Comparison of ENCODE assay signal across 8 mouse cellular contexts in the genomic region with DNA sequence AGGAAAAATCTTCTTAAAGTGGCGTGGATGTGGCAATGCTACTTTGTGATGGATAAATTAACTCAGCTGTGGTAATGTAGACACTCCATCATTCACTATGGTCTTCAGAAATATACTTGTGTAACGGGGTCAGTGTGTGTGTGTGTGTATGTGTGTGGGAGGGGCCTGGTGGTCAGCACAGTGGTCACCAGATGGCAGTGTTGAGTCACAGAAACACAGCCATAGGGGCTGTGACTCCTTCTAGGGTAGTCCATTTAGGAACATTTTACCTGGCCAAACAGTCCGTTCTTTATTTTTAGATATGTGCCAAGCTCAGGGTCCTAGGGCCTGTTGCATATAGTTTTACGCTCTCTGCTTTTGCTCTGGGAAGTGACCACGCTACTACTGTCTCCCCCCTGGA.
A peak's percentile ranks its signal among the peaks of the same experiment; 100 is the strongest.
DNase-seq lines count a peak whose midpoint lies in the region; ATAC-seq and TF ChIP-seq lines count a peak whose summit lies in the region.

No protein-coding gene starts in this region.

- DNase-seq in gastrocnemius, adult 2 months = peak; percentile 42
- no peak for DNase-seq in gastrocnemius, postnatal 36 days
- peak; percentile 64 for DNase-seq in midbrain, embryonic 14.5 days
- DNase-seq in brain, adult 2 months (ENCODE audit: low read depth, low spot score) = peak; percentile 41
- peak; percentile 59 for DNase-seq in intestine, embryonic 14.5 days (ENCODE audit: low spot score)
- peak; percentile 43 for DNase-seq in right cerebral cortex, postnatal 4 days
- DNase-seq in cerebellum, adult 18-20 months = no peak

- H3K36me3 ChIP-seq in midbrain, embryonic 14.5 days (ENCODE audit: control insufficient read depth, insufficient read depth, low read length) = no peaks in the 10 kb centered on the region
- no peaks in the 10 kb centered on the region for H3K36me3 ChIP-seq in midbrain, embryonic 16.5 days (ENCODE audit: control insufficient read depth, insufficient read depth, low read length)
- no peaks in the 10 kb centered on the region for H3K36me3 ChIP-seq in intestine, embryonic 14.5 days (ENCODE audit: control insufficient read depth, insufficient read depth, low read length)

- TF ChIP-seq CTCF in gastrocnemius, adult 2 months (IDR thresholded peaks at IDR 0.05) = peak; percentile 58

- no peak for ATAC-seq in midbrain, embryonic 14.5 days (ENCODE audit: low FRiP score, low TSS enrichment)
- ATAC-seq in midbrain, embryonic 16.5 days = no peak
- ATAC-seq in intestine, embryonic 14.5 days (replicated peaks; ENCODE audit: low FRiP score, low TSS enrichment, low read depth) = no peak

- no peaks in the 10 kb centered on the region for H3K27me3 ChIP-seq in midbrain, embryonic 14.5 days (ENCODE audit: control insufficient read depth, insufficient read depth, low read length)
- H3K27me3 ChIP-seq in midbrain, embryonic 16.5 days (ENCODE audit: control insufficient read depth, insufficient read depth, low read depth, low read length) = no peaks in the 10 kb centered on the region
- H3K27me3 ChIP-seq in intestine, embryonic 14.5 days (replicated peaks; ENCODE audit: control insufficient read depth, insufficient read depth, low read length) = no peaks in the 10 kb centered on the region

- intact Hi-C loops in gastrocnemius, adult 2 months (cut with DNase I) = no loop called here
- intact Hi-C loops in gastrocnemius, postnatal 36 days (cut with DNase I) = no loop called here

- 77% methylated on average over 5 of the region's 5 CpGs for WGBS in midbrain, embryonic 14.5 days
- WGBS in midbrain, embryonic 16.5 days = 72% methylated on average over 5 of the region's 5 CpGs
- 74% methylated on average over 5 of the region's 5 CpGs for WGBS in intestine, embryonic 14.5 days

- no peak overlapping the region for H3K4me3 ChIP-seq in gastrocnemius, adult 2 months
- no peak overlapping the region for H3K4me3 ChIP-seq in midbrain, embryonic 14.5 days (replicated peaks; ENCODE audit: low read depth, low read length)
- no peak overlapping the region for H3K4me3 ChIP-seq in midbrain, embryonic 16.5 days (ENCODE audit: low read depth, low read length)
- no peak overlapping the region for H3K4me3 ChIP-seq in intestine, embryonic 14.5 days (ENCODE audit: low read depth, low read length)

- H3K4me2 ChIP-seq in midbrain, embryonic 14.5 days (ENCODE audit: low read length) = no peak overlapping the region
- H3K4me2 ChIP-seq in midbrain, embryonic 16.5 days (ENCODE audit: low read length) = no peak overlapping the region
- no peak overlapping the region for H3K4me2 ChIP-seq in intestine, embryonic 14.5 days (ENCODE audit: low read length)

- no peaks in the 10 kb centered on the region for H3K9me3 ChIP-seq in midbrain, embryonic 14.5 days (ENCODE audit: control insufficient read depth, low read length)
- no peaks in the 10 kb centered on the region for H3K9me3 ChIP-seq in midbrain, embryonic 16.5 days (replicated peaks; ENCODE audit: control insufficient read depth, low read length, poor library complexity, severe bottlenecking)
- no peaks in the 10 kb centered on the region for H3K9me3 ChIP-seq in intestine, embryonic 14.5 days (ENCODE audit: control insufficient read depth, low read length)

- H3K4me1 ChIP-seq in midbrain, embryonic 14.5 days (ENCODE audit: control insufficient read depth, insufficient read depth, low read length) = no peaks in the 10 kb centered on the region
- no peaks in the 10 kb centered on the region; the same call in none of the 2 replicates for H3K4me1 ChIP-seq in midbrain, embryonic 16.5 days (ENCODE audit: control insufficient read depth, insufficient read depth, low read length)
- no peaks in the 10 kb centered on the region for H3K4me1 ChIP-seq in intestine, embryonic 14.5 days (replicated peaks; ENCODE audit: control insufficient read depth, insufficient read depth, low read length)

- no peak overlapping the region for H3K27ac ChIP-seq in gastrocnemius, adult 2 months
- no peak overlapping the region for H3K27ac ChIP-seq in midbrain, embryonic 14.5 days (replicated peaks; ENCODE audit: low read depth, low read length)
- H3K27ac ChIP-seq in midbrain, embryonic 16.5 days (ENCODE audit: low read length) = no peak overlapping the region
- H3K27ac ChIP-seq in intestine, embryonic 14.5 days (ENCODE audit: low read depth) = no peak overlapping the region

- H3K9ac ChIP-seq in midbrain, embryonic 14.5 days (replicated peaks; ENCODE audit: low read length) = no peak overlapping the region
- H3K9ac ChIP-seq in midbrain, embryonic 16.5 days (ENCODE audit: low read depth, low read length) = no peak overlapping the region
- H3K9ac ChIP-seq in intestine, embryonic 14.5 days (ENCODE audit: low read length) = no peak overlapping the region

Comparison
In these comparisons a context has a peak if more than half of its experiments do, and no peak if none do; other contexts are left out.
1. DNase-seq: peak in gastrocnemius, adult 2 months (single experiment), midbrain, embryonic 14.5 days (single experiment), brain, adult 2 months (single experiment), intestine, embryonic 14.5 days (single experiment) and right cerebral cortex, postnatal 4 days (single experiment); none in gastrocnemius, postnatal 36 days (0 of 2) and cerebellum, adult 18-20 months (0 of 2).